Mouse (Mus musculus) forebrain, postnatal 0 days (tissue): ENCODE results near the gene Dchs1. TPM values are rescaled to one million over a fixed set of nuclear protein-coding genes. Genes with fewer than 3 reads are reported as not detected.

Experiments used
- ATAC-seq: fragments of 200-750 bp; cut with Nextera tagmentation; 2 replicates; pipeline ENCODE4 v1.8.0; 2017; ENCODE audit warnings: mild to moderate bottlenecking, moderate library complexity
- DNase-seq: peaks from one replicate; pipeline ENCODE4 v3.0.0-alpha.2; 2015
- H3K27ac ChIP-seq: fragments of 300-500 bp; sonication (generic); 2 replicates; pipeline ENCODE4 v1.5.1; 2014; ENCODE audit warnings: low read depth, mild to moderate bottlenecking, antibody characterized with exemption, low read length, moderate library complexity, mixed read lengths
- H3K27me3 ChIP-seq: fragments of 300-500 bp; sonication (generic); 2 replicates; pipeline ENCODE4 v1.6.1; 2014; ENCODE audit warnings: mild to moderate bottlenecking, low read length, mixed read lengths; ENCODE audit not compliant: insufficient read depth
- H3K36me3 ChIP-seq: fragments of 300-500 bp; sonication (generic); 2 replicates; pipeline ENCODE4 v1.6.1; 2014; ENCODE audit warnings: mild to moderate bottlenecking, moderate library complexity; ENCODE audit not compliant: insufficient read depth
- H3K4me1 ChIP-seq: fragments of 300-500 bp; sonication (generic); 2 replicates; pipeline ENCODE4 v1.6.1; 2014; ENCODE audit warnings: antibody characterized with exemption; ENCODE audit not compliant: insufficient read depth
- H3K4me2 ChIP-seq: fragments of 300-500 bp; sonication (generic); 2 replicates; pipeline ENCODE4 v1.6.1; 2014; ENCODE audit warnings: low read depth, mild to moderate bottlenecking, moderate library complexity
- H3K4me3 ChIP-seq: fragments of 300-500 bp; sonication (generic); 2 replicates; pipeline ENCODE4 v1.5.1; 2014; ENCODE audit warnings: low read depth, low read length, mixed read lengths
- H3K9ac ChIP-seq: fragments of 300-500 bp; sonication (generic); 2 replicates; pipeline ENCODE4 v1.6.1; 2014; ENCODE audit warnings: mild to moderate bottlenecking
- H3K9me3 ChIP-seq: fragments of 300-500 bp; sonication (generic); 2 replicates; pipeline ENCODE4 v1.6.1; 2016; ENCODE audit warnings: low read length
- CTCF ChIP-seq: sonication (generic); IDR thresholded peaks from 2 replicates; pipeline ENCODE4 v1.5.1; 2016; ENCODE audit warnings: antibody characterized with exemption, control low read depth, low read depth
- WGBS: fragments of 180-500 bp; shearing (Covaris S2); extraction: QIAGEN DNeasy Blood & Tissue Kit; methylation state at CpG from one replicate; pipeline ENCODE4 v1.1.7; 2014; 5-methylcytosine and 5-hydroxymethylcytosine counted together
- polyA plus RNA-seq: library from polyadenylated mRNA; unstranded; fragments of >200 nt; fragmentation: Nextera tagmentation; extraction: Ambion mirVana; gene quantifications from 2 replicates; pipeline ENCODE4 v1.2.1, GENCODE M21; 2015
- total RNA-seq: library from RNA; depleted of rRNA; stranded (reverse); fragments of >200 nt; gene quantifications from 2 replicates; pipeline ENCODE4 v1.2.3, GENCODE M21; 2014

Dchs1 gene
- total and polyA plus RNA-seq, 2 experiments from 2014 or later = 8.0 to 98.7 TPM

GRCm38 (mm10) chr7:105784556-105784955, 2.9 kb downstream of the Dchs1 start:
- Histone ChIP-seq H3K9ac (peak overlapping the region; percentile 26; the same call in 1 of the 2 replicates), H3K36me3 (peaks cover 39% of the 10 kb centered on the region), H3K9me3 (no peaks in the 10 kb centered on the region), H3K4me2 (peak overlapping the region; percentile 83), H3K4me3 (peak overlapping the region; percentile 18; the same call in 1 of the 2 replicates), H3K4me1 (peaks cover 35% of the 10 kb centered on the region), H3K27ac (0 out of 2 replicates have a peak overlapping the region, but pooled peaks have one; percentile 0), H3K27me3 (no peaks in the 10 kb centered on the region)
- WGBS = 6% methylated on average over 4 of the region's 4 CpGs
- no peak for DNase-seq
- no peak for TF ChIP-seq CTCF
- ATAC-seq = no peak

GRCm38 (mm10) chr7:105783861-105784260, 3.6 kb downstream of the Dchs1 start:
- no peak overlapping the region for H3K9ac ChIP-seq
- peak overlapping the region; percentile 83; the same call in 1 of the 2 replicates for H3K4me2 ChIP-seq

GRCm38 (mm10) chr7:105778553-105779265, 8.7 kb downstream of the Dchs1 start:
- Histone ChIP-seq H3K27me3 (no peaks in the 10 kb centered on the region), H3K27ac (peak overlapping the region; percentile 57), H3K4me1 (peaks cover 18% of the 10 kb centered on the region), H3K9me3 (no peaks in the 10 kb centered on the region), H3K36me3 (peaks cover 51% of the 10 kb centered on the region), H3K4me2 (peak overlapping the region; percentile 1; the same call in 1 of the 2 replicates), H3K9ac (peak overlapping the region; percentile 18; the same call in 1 of the 2 replicates), H3K4me3 (no peak overlapping the region)
- no peak for TF ChIP-seq CTCF
- DNase-seq (no peak), ATAC-seq (peak; percentile 64)
- WGBS = 18% methylated on average over 4 of the region's 4 CpGs

More at GRCm38 (mm10) chr7:105783861-105784260, 3.6 kb downstream of the Dchs1 start:
- H3K27ac ChIP-seq = no peak overlapping the region
- no peaks in the 10 kb centered on the region for H3K27me3 ChIP-seq
- peaks cover 45% of the 10 kb centered on the region for H3K36me3 ChIP-seq
- no peak for DNase-seq
- no peak for ATAC-seq
- H3K4me1 ChIP-seq = peaks cover 30% of the 10 kb centered on the region
- TF ChIP-seq CTCF = no peak
- H3K4me3 ChIP-seq = no peak overlapping the region
- WGBS = 41% methylated on average over 4 of the region's 4 CpGs
- no peaks in the 10 kb centered on the region for H3K9me3 ChIP-seq

DNA sequence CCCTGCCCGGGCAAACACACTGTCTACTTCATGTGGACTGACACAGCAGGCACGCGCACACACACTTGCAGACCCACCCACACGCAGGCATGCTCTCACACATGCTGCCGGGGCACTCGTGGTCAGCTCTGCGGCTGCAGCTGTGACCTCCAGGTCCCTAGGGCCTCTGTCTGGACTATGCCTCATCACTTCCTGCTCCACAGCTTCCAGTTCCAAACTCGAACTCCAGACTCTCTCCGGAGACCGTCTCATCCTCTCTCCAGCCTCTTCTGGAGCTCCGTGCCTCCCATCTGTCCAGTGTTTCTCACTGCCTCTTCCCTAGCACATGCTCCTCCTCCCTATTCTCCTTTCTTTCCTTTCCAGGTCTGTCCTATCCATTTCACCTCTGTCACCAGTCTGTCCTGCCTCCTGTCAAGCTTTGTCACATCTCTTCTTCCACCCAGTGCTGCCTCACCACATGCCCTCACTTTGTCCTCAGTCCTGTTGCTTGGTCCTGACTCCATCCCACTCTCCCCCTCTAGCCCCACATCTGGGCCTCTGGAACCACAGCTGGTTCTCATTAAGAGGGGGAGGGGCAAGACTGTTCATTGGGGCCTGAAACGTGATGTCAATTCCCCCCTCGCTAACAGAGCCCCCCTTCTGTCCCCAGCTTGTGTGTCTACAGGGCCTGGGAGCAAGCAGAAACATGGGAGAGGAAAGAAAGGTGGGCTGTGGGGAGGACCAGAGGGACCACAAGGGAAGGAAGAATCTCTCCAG, 9.5 kb downstream of the Dchs1 start:
- no peak for DNase-seq
- 63% methylated on average over 13 of the region's 13 CpGs for WGBS
- no peak for TF ChIP-seq CTCF
- H3K36me3 ChIP-seq = peaks cover 51% of the 10 kb centered on the region
- 0 out of 2 replicates have a peak overlapping the region, but pooled peaks have one; percentile 18 for H3K9ac ChIP-seq
- peak overlapping the region; percentile 1; the same call in 1 of the 2 replicates for H3K4me2 ChIP-seq
- no peaks in the 10 kb centered on the region for H3K27me3 ChIP-seq
- ATAC-seq = peak; percentile 32
- peaks cover 17% of the 10 kb centered on the region for H3K4me1 ChIP-seq
- 0 out of 2 replicates have a peak overlapping the region, but pooled peaks have one; percentile 57 for H3K27ac ChIP-seq
- no peak overlapping the region for H3K4me3 ChIP-seq
- H3K9me3 ChIP-seq = no peaks in the 10 kb centered on the region

GRCm38 (mm10) chr7:105777316-105777715, 10.1 kb downstream of the Dchs1 start:
- WGBS = 98% methylated on average over 1 of the region's 1 CpGs
- H3K4me2 ChIP-seq = no peak overlapping the region
- H3K27me3 ChIP-seq = no peaks in the 10 kb centered on the region
- H3K9ac ChIP-seq = no peak overlapping the region
- no peaks in the 10 kb centered on the region for H3K9me3 ChIP-seq
- H3K36me3 ChIP-seq = peaks cover 51% of the 10 kb centered on the region
- ATAC-seq = no peak
- no peak for DNase-seq
- peaks cover 17% of the 10 kb centered on the region for H3K4me1 ChIP-seq
- no peak for TF ChIP-seq CTCF
- H3K4me3 ChIP-seq = no peak overlapping the region
- no peak overlapping the region for H3K27ac ChIP-seq

GRCm38 (mm10) chr7:105776026-105776425, 11.4 kb downstream of the Dchs1 start:
- no peak overlapping the region for H3K27ac ChIP-seq
- H3K27me3 ChIP-seq = no peaks in the 10 kb centered on the region
- ATAC-seq (no peak), DNase-seq (no peak)
- no peak overlapping the region for H3K9ac ChIP-seq
- peaks cover 17% of the 10 kb centered on the region for H3K4me1 ChIP-seq
- WGBS = 77% methylated on average over 2 of the region's 2 CpGs
- peaks cover 52% of the 10 kb centered on the region for H3K36me3 ChIP-seq
- TF ChIP-seq CTCF = no peak
- H3K4me3 ChIP-seq = no peak overlapping the region
- no peaks in the 10 kb centered on the region for H3K9me3 ChIP-seq
- H3K4me2 ChIP-seq = no peak overlapping the region
